Mouse (Mus musculus) thymus, postnatal 0 days (tissue): ENCODE data around the gene Ctbp2. TPM values are rescaled to one million over a fixed set of nuclear protein-coding genes. Genes with fewer than 3 reads are reported as not detected.

Experiments
- DNase-seq: peaks from one replicate; pipeline ENCODE4 v3.0.0-alpha.2; 2015; ENCODE audit warnings: low spot score
- polyA plus RNA-seq: library from polyadenylated mRNA; unstranded; fragments of >200 nt; fragmentation: Nextera tagmentation; extraction: Ambion mirVana; gene quantifications from 2 replicates; pipeline ENCODE4 v1.2.1, GENCODE M21; 2015

Gene Ctbp2
- polyA plus RNA-seq, 1 experiment from 2014 or later, result 11.9 TPM

DNA sequence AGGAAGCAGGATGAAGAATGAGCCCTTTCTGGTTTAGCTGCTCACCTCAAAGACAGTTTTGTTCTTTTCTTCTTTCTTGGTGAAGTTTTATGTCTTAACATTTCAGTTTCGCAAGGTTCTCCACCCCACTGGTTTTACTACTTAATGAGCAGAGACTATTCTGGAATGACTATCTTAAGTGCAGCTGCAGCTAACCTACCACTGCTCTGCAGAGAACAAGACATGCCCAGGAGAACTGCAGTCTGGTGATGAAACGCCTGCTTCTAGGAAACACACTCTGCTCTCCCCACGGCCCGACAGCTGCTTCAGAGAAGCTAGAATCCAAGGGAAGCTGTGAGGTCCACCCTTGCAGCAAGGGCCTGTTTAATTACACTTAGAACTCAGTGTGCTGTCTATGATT is 79.4 kb downstream of the Ctbp2 start:
- DNase-seq, result no peak

DNA sequence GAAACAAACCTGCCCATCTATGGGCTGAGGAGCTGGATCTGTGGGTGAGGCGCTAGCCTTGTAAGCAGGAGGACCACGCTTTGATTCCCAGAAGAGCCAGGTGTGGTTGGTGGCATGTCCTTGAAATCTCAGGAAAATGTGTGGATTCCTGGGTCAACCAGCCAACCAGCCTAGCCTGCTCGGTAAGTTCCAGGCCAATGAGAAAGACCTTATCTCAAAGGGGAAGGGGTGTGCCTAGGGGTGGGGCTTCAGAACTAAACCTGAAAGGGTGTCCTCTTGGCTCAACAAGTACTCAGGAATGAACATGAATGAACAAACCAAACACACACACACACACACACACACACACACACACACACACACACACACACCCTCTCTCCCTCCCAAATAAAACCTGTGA is 82.4 kb downstream of the Ctbp2 start:
- no peak for DNase-seq

DNA sequence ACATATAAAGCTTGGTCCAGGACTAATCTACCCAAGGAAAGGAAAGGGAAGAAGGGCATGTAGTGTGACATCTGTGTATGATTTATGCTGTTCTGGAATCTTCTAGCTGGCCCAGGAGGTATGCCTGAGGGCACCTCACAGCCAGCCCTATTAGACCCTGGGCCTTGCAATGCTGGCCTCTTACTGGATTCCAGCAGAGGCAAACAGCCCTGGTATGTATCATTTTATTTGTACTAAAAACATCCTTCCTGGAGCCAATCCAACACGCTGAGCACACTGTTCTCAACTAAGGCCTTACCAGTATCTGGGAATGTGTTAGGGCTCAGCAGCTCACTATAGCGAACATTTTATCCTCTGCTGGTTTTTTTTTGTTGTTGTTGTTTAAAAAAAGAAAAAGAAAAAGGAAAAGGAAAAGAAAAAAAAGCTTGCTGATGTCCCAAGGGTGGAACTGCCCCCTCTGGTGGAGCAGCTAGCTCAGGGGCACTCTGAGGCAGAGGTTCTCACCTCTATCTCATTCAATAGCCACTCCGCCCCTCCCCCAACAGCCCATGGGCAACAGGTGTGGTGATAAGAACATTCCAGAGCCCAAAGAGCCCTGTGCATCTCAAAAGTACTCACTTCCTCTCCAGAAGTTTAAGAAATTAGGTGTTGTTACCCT is 83.3 kb downstream of the Ctbp2 start:
- DNase-seq, result no peak

DNA sequence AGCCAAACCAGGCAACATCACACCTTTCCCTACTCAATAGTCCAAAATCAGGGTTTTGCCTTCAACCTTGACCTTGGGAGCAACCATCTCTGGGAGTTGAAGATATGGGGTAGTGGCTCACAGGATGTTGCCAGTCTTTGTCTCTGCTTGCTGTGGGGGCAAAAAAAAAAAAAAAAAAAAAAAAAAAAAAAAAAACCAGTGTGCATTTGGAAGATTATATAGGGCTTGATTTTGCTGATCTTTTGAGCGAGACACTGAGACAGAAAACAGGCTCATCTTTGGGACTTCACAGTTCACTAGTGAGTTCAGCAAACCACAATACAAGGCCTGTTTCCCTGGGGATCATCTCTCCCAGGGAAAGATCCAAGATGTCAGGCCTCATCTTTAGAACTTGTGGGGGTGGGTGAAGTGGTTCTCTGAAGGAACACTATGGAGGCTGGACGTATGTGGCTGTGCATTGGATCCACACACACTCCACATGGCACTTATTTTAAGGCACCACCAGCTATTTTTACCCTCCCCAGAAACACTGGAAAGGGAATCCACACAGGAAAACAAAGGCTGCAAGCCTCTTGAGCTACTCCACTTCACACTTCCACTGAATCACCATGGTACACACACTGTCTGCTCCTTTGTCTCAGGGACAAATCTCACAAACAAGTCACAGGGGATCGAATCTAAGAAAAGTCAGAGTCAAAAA is 84.4 kb downstream of the Ctbp2 start:
- no peak for DNase-seq

DNA sequence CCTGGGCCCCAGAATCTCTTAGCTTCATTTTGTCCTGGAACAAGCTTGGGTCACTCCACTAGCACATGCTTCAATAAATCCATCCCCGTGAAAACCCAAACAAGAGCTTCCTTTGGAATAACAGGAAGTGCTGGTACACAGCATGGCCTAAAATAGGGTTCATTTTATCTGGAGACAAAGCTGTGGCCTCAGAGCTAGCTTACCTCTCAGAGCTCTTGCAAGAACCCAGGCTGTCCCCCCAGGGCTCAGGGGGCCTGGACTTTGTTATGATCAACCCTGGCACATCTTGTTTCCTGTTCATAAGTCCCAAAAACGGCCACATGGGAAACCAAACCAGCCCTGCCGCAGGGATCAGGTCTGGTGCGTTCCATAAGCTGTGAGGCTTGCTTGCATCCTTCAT is 86.5 kb downstream of the Ctbp2 start:
- no peak for DNase-seq

DNA sequence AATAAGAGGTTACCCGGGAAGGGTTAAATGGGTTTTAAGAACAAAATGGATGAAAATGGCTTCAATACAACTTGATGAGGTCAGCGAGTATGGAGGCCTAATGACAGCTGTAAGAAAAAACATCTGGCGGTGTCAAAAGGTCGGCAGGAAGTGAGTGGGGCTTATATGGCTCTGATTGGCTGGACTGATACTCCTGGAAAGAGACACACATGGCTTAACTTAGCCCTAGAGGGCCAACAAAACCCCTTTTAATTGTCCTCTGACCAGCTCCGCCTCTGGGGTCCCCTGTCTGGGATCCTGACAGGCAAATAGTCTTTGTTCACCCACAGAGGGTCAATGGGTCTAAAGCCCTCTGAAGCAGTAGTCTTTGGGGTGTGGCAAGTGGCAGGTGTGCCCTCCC is 86.9 kb downstream of the Ctbp2 start:
- DNase-seq, result no peak

DNA sequence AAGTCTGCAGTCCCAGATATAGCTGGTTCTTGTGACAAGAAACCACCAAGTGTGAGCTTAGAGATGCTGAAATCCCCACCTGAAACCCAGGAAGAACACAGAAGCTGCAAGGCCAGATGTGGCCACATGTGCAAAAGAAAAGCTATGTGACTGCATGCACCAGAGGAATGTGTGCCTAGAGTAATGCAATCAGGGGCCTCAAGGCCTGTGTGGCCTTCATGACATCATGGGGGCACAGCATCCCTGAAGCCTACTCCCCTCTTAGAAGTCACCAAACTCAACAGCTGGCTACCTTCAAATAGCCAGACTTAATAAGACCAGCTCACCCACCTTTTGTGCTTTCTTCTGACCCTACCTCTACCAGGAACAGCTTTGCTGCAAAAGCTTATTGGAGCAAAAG is 88.3 kb downstream of the Ctbp2 start:
- no peak for DNase-seq

DNA sequence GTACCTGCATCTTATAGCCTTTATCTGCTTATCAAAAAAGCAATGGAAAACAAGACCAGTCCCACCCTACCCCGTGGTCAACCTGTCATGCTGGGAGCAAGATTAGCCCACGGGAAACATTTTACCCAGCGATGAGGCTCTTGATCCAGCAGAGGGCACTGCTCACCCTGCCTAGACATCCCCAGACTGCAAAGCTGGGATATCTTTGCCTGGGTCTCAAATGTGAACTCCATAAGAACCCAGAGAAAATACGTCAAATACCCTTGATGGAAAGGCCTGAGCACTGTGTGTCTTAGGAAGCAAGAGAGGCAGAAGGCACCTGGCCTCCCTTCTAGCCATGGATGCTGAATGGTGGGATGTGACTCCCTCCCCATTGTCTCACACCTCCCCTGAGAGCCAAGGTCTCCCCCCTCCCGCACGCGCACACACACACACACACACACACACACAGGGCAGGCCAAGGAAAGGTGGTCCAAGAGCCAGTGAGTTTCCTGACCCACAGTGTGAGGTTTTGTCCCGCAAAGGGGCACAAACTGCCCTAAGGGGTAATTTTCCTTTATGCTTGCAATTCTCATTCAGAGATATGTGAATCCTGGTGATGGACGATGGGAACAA is 91.5 kb downstream of the Ctbp2 start:
- peak; percentile 20 for DNase-seq

DNA sequence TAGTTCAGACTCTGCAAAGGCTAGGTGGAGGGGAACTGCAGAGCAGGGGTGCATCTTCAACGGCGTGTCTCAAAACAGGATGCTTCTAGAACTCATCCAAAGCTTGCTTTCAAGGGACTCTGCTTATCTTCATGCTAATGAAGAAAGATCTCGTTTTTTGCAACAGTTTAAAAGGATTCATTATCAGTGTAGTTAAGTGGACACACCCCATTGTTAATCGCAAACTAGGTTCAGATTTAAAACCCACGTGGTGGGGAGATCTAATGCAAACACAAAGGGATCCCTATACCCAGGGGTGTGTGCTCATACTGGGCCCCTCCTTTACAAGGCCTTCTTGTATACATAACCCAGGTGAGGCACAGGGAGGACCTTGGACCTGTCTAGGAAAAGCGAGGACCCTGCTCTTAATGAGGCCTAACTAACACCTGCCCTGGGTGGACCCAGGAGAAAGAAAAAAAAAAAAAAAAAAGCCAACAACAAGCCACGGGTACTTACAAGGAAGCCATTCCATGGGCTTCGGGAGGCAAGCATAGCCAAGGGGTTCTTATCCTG is 94.6 kb downstream of the Ctbp2 start:
- DNase-seq, result no peak

DNA sequence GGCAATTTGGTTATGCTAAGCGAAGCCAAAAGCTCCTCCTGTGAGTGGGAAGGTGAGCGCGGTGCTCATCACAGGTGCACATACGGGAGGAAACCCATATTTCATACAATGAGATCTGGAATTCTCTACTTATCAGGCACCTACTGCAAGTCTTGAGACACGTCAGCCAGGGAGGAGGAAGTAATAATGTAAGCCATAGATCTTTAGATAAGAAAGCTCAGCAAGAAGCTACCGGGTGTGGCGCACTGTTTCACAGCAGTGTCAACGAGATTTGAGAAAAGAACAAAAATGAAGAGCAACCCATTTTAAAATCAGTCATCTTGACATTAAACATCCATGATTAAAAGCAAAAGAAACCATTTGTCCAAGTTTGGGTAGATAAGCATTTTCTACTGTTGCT is 95.2 kb downstream of the Ctbp2 start:
- DNase-seq, result no peak

DNA sequence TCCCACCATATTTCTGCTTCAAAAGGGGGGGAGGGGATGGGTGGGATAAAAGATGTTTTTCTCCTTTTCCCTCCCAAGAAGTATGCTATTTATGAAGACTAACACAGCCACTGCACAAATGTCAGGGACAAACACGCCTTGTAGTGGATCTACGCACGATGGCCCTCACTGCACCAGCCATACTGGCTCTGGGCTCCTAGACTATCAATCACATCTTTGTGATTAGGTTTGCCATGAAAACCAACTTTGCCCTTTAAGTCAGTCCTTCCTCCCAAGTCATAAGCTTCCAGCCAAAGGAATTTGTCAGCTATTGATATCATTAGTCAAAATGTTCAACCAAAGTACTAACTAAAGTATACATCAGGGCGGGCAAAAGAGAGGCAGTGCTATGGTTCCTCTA is 96.2 kb downstream of the Ctbp2 start:
- DNase-seq, result no peak

DNA sequence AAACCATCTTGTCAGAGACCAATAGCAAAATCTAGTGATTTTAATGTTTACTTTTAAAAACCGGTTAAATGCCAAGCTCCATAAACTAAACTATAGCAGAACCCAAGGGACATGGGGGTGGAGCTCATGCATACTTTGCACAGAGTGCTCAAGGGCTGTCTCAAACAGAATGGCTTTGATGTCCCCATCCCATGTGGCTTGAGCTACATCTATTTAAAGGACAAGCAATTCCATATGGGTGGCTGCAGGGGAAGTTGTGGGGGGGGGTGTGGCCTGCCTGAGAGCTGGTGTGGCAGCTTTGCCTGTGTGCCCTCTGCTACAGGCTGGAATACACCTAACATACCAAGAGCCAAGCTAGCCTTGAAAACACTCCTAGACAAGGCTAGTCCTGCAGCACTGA is 99.5 kb downstream of the Ctbp2 start:
- no peak for DNase-seq

DNA sequence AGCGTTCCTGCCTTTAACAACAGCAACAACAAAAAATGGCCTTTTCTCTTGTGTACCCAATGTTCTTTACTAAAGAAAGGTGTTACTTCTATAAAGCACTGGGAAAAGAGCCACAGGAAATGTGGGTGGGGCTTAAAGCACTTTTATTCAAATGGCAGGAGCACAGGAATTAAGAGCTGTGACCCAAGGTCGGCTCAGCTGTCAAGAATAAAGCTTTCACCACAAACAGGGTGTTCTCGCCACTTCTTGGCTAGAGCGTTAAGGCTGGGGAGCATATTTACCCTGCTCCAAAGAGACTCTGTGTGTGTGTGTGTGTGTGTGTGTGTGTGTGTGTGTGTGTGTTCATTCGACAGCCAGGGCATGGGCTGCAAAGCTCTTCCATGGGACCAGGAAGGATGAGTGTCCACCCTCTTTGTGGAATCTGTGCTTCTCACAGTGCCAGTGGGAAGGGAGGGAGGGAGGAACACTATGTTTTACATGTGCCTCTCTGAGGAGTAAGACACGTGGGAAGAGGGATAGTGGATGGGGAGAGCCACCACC is 104.6 kb downstream of the Ctbp2 start:
- DNase-seq, result no peak

DNA sequence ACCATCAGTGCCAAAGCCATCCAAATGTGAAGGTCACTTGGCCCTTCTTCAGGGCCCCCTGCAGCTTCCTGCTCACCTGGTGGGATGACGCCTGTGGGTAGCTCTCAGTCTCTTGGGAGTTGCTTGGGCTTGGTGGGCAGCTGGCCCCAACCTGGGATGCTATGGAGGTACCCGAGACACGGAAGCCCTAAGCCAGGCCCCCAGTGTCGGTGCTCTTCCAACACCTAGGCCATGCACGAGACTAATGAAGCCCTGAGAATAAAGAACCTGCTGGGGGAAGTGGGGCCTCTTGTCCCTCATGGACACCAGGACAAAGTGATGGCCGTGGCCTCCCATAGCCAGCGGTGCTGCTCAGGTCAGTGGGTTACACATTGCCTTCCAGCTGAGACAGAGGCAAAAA is 105.2 kb downstream of the Ctbp2 start:
- DNase-seq, result no peak

DNA sequence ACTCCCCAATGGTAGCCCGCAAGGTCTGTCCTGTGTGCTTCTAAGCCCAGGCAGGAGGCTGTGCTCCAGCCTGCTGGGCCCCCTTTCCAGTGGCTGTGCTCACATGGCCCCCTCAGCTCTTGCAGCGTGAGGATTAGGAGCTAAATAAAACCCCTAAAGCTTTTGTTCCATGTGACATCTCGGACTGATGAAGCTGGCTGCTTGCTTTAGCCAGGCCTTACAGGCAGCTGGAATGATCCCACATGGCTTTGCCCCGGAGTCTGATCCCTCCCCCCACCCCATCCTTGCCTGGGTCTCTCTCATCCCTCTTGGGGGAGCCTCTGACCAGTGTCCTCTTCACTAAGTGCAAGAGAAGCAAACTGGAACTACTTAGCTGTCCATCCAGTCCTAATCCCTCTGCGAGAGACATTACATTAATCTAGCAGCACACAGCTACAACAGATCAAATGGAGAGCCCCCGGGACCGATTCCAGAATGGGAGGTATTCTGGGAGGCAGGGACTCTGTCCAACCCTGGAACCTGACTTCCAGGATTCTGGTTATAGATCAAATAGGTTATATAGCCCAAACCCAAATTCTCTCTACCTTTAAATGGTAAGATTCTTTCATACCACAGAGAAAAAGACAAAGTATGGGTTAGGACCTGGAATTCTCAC is 108.6 kb downstream of the Ctbp2 start:
- no peak for DNase-seq

DNA sequence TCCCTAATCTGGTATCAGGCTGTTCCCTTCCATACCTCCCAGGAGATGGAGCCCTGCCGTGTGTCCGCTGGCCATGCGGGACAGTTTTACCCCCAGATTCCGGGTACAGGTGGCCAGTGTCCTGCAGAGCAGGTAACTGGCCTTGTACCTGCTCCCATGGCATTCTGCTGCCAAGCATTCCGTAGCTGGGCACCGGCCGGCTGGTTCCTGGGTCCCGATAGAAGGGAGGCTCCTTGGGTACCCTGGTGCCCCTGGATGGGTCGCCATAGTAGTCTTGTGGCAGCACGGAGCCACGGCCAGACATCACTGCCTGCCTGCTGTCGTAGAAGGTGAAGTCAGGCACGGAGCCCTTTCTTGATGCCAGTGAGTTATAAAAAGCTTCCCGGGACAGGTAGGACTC is 109.5 kb downstream of the Ctbp2 start:
- no peak for DNase-seq

DNA sequence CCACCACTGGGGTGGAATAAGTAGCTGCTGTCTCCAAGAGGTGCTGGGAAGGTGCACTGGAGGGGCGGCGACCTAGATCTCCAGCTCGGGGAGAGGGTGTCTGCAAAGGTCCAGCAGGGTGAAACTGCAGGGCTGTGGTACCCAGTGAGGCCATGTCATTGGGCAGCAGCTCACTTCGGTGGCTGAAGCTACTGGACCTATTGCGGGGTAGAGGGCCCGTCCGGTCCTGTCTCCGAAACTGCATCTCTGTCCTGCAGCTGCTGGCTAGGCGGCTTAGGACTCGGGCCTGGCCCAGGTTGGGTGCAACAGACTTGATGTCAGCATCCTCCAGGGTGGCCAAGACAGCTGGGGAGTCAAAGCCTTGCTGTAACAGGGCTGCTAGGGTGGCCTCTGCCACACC is 110.2 kb downstream of the Ctbp2 start:
- DNase-seq, result no peak

DNA sequence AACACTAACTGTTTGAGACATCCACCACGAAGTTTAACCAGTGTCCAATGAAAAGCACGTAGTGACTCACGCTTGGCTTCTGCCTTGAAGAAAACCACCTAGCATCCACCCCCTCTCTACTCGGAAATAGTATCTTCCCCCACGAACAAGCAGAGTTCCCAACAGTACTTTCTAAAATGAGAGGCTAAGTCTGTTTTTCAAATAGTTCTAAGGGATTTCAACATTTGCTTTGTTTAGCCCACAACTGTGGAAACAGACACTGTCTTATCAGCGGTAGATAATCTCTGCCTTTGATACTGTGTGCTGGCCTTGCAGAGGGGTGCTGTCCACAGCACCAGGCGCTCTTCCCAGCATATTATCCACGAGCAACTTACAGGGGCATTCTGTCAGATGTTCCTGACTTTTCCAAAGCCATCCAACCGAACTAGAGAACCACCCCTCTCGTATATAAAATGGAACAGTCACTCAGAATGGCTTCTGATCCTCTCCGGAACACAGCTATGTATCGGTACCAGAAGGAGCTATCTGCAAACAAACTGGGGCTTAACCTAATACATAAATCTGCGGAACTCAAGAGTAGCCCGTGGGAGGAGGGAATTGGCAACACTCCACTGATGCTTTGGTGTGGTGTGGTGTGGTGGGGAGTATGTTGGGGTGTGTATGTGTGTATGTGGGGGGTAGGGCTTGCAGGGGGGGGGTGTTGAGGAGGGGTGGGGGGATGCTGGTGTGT is 111.4 kb downstream of the Ctbp2 start:
- no peak for DNase-seq

DNA sequence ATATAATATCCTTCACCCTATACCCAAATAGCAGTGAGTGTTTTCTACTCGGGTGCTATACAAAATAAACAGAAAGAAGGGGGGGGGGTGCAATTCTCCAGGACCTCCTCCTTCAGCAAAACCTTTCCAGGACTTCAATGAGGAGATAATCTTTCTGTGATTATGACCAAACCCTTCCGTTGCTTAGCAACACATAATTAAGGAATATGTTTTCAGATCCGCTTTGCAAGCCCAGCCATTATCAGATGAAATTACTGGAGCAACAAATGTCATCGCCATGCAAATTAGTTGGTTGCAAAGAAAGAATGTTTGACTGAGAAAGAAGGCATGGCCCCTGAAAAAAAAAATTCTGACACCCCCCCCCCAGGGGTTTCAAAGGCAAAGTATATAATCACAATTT is 112.5 kb downstream of the Ctbp2 start:
- no peak for DNase-seq

DNA sequence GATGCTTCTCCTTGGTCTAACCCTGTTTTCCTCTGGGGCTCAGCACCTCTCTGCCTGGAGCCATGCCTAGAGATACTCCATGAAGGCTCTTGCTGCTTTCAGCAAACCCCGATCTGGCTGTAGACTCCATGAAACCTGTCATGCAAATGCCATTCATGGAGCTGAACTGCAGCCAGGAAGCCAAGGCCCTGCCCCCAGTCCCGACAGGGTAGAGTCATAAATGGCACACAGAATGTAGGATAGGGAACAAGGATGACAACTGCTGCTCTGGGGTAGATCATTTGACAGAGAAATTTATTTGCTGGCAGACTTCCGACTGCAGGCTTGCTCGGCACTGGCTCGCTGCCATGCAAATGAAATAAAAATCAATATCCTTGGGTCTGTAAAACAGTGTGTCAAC is 113.0 kb downstream of the Ctbp2 start:
- DNase-seq, result no peak

DNA sequence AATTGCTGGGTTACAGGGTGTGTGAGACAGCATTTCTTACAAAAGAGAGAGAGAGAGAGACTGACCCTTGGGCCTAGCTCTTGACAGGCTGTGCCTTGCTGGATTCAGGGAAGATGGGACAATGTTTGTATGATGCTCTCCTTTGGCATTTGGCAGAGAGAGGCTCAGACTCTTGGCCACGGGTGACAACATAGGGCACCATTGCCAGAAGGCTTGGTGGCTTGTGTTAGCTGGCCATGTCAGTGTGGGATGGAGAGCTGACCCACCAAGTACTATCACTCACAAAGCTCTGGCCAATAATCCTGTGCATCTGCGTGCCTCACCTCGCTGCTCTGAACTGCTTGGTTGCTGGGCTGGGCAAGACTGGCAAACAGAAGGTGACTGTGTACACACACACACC is 113.7 kb downstream of the Ctbp2 start:
- DNase-seq, result no peak
